Mouse (Mus musculus) liver, embryonic 16.5 days (tissue): ENCODE data around the gene Gm21732. TPM values are rescaled to one million over a fixed set of nuclear protein-coding genes. Genes with fewer than 3 reads are reported as not detected.
"Not testable (repeated sequence)": the region's sequence is repeated elsewhere in the genome, so short reads cannot be mapped to it uniquely, and the experiment has no call there.

Experiments used
- ATAC-seq: fragments of 200-750 bp; cut with Nextera tagmentation; 2 replicates; pipeline ENCODE4 v1.8.0; 2017; ENCODE audit warnings: low read depth, mild to moderate bottlenecking, moderate number of reproducible peaks, moderate library complexity
- H3K27ac ChIP-seq: fragments of 300-500 bp; sonication (generic); 2 replicates; pipeline ENCODE4 v1.5.1; 2014; ENCODE audit warnings: mild to moderate bottlenecking, low read length
- H3K27me3 ChIP-seq: fragments of 300-500 bp; sonication (generic); 2 replicates; pipeline ENCODE4 v1.6.1; 2014; ENCODE audit warnings: low read depth, low read length, mixed read lengths; ENCODE audit not compliant: control insufficient read depth, insufficient read depth
- H3K36me3 ChIP-seq: fragments of 300-500 bp; sonication (generic); 2 replicates; pipeline ENCODE4 v1.6.1; 2014; ENCODE audit warnings: mild to moderate bottlenecking; ENCODE audit not compliant: control insufficient read depth, insufficient read depth
- H3K4me1 ChIP-seq: fragments of 300-500 bp; sonication (generic); 2 replicates; pipeline ENCODE4 v1.6.1; 2014; ENCODE audit warnings: low read depth, low read length, mixed read lengths; ENCODE audit not compliant: control insufficient read depth
- H3K4me2 ChIP-seq: fragments of 300-500 bp; sonication (generic); 2 replicates; pipeline ENCODE4 v1.6.1; 2014; ENCODE audit warnings: low read depth, low read length, mixed read lengths
- H3K4me3 ChIP-seq: fragments of 300-500 bp; sonication (generic); 2 replicates; pipeline ENCODE4 v1.5.1; 2014; ENCODE audit warnings: low read depth, mild to moderate bottlenecking, low read length
- H3K9ac ChIP-seq: fragments of 300-500 bp; sonication (generic); 2 replicates; pipeline ENCODE4 v1.6.1; 2014; ENCODE audit warnings: low read depth, low read length
- H3K9me3 ChIP-seq: fragments of 300-500 bp; sonication (generic); replicated peaks from 2 replicates; pipeline ENCODE4 v1.6.1; 2016; ENCODE audit warnings: low read length; ENCODE audit not compliant: control insufficient read depth
- WGBS: fragments of 180-500 bp; shearing (Covaris S2); extraction: QIAGEN DNeasy Blood & Tissue Kit; methylation state at CpG from one replicate; pipeline ENCODE4 v1.1.7; 2014; ENCODE audit not compliant: insufficient replicate concordance; 5-methylcytosine and 5-hydroxymethylcytosine counted together
- polyA plus RNA-seq: library from polyadenylated mRNA; unstranded; fragments of >200 nt; fragmentation: Nextera tagmentation; extraction: Ambion mirVana; gene quantifications from 2 replicates; pipeline ENCODE4 v1.2.1, GENCODE M21; 2015

Gene Gm21732
- not detected in 2 replicates for polyA plus RNA-seq

DNA sequence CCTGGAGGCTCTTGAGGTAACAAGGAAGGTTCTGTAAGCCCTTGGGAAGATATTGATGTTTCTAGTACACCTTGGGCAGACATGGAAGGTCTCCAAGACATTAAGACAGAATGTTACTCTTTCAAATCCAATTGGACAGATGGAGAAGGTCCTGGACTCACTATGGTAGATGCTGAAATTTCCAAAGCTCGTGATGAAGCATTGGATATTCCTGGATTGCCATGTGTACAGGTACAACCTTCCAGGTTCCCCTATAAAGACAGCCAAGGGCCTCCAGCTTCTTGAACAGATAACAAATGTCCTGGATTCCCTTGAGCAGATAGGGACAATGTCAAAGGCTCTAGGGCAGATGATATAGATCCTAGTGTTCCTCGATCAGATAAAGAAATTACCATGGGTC lies at the start of gene Gm21732:
Gm21732 (minus strand) TSS at position 101 of the 400 bp plus-strand sequence.
- not testable (repeated sequence) for H3K27me3 ChIP-seq, ATAC-seq, H3K4me3 ChIP-seq, H3K4me2 ChIP-seq, H3K27ac ChIP-seq, H3K9ac ChIP-seq, H3K9me3 ChIP-seq, H3K4me1 ChIP-seq, H3K36me3 ChIP-seq
- WGBS: no CpG with 5 or more reads among the region's 2 CpGs

Other genes starting within 250 kb of the Gm21732 start
- not detected in 2 replicates for gene Gm20897, start 73.5 kb downstream of the Gm21732 start, polyA plus RNA-seq